Mouse (Mus musculus): ENCODE results near the gene Kng1. TPM values are rescaled to one million over a fixed set of nuclear protein-coding genes. Genes with fewer than 3 reads are reported as not detected.
A peak's percentile ranks its signal among the peaks of the same experiment; 100 is the strongest.

Kng1 gene
- polyA plus RNA-seq, 1 experiment, result 13.7 TPM

DNA sequence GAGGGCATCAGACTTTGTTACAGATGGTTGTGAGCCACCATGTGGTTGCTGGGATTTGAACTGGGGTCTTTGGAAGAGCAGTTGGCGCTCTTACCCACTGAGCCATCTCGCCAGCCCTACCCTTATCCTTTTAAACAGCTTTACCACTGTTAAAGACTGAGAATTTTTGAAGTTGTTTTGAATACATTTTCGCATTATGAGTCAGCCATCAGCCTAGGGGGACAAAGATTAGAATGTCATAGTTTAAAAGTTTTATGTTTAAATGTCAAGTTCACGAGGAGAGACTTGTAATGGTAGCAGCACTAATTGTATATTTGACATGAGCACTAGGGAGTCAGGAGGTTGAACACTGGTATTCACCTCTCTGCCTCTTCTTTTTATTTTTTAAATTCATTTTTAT lies 65.4 kb downstream of the Kng1 start:
- Histone ChIP-seq H3K27ac (ENCODE audit: control insufficient read depth, insufficient read depth, low read depth, low read length, poor library complexity) (no peak overlapping the region), H3K4me3 (replicated peaks; ENCODE audit: control insufficient read depth, low read depth, low read length) (no peak overlapping the region), H3K4me1 (ENCODE audit: control insufficient read depth, insufficient read depth, low read length) (no peaks in the 10 kb centered on the region; the same call in 1 of the 2 replicates)
- 91% methylated on average over 4 of the region's 4 CpGs for WGBS
- TF ChIP-seq POLR2A (IDR thresholded peaks at IDR 0.05; ENCODE audit: borderline replicate concordance, control insufficient read depth, low read depth, low read length) (no peak), CTCF (IDR thresholded peaks at IDR 0.05; ENCODE audit: control insufficient read depth, insufficient read depth, low read length) (no peak)

- no peak overlapping the region for H3K4me3 ChIP-seq (replicated peaks; ENCODE audit: control insufficient read depth, low read depth, low read length)
- WGBS, result 87% methylated on average over 4 of the region's 4 CpGs
- no peak for TF ChIP-seq POLR2A (IDR thresholded peaks at IDR 0.05; ENCODE audit: borderline replicate concordance, control insufficient read depth, low read depth, low read length)
- no peak for TF ChIP-seq CTCF (IDR thresholded peaks at IDR 0.05; ENCODE audit: control insufficient read depth, insufficient read depth, low read length)
- H3K4me1 ChIP-seq (ENCODE audit: control insufficient read depth, insufficient read depth, low read length), result peaks cover 1% of the 10 kb centered on the region; the same call in 1 of the 2 replicates
- no peak overlapping the region for H3K27ac ChIP-seq (ENCODE audit: control insufficient read depth, insufficient read depth, low read depth, low read length, poor library complexity)
Observed at GRCm38 (mm10) chr16:23124398-23124797, 66.7 kb downstream of the Kng1 start.

DNA sequence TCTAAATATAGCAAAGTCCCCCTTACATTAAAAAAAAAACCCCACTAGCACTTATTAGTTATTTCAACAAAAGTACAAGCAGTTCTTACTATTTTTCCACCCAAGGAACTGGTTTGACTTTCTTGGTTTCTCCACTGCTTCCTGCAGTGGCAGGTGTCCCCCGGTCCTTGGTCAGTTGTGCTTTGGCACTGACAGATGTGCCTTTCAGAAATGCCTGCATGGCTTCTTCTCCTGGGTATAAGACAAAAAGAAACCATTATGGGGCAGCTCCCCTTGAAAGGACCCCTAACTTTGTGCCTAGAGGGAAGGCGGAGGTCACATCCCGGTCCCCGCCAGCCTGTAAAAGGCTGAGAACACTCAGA lies 69.6 kb downstream of the Kng1 start:
- H3K27ac ChIP-seq (ENCODE audit: control insufficient read depth, insufficient read depth, low read depth, low read length, poor library complexity), result peak overlapping the region; percentile 98
- no peak for TF ChIP-seq POLR2A (IDR thresholded peaks at IDR 0.05; ENCODE audit: borderline replicate concordance, control insufficient read depth, low read depth, low read length)
- TF ChIP-seq CTCF (IDR thresholded peaks at IDR 0.05; ENCODE audit: control insufficient read depth, insufficient read depth, low read length), result no peak
- peak overlapping the region; percentile 86 for H3K4me3 ChIP-seq (replicated peaks; ENCODE audit: control insufficient read depth, low read depth, low read length)
- under 1% methylated on average over 4 of the region's 4 CpGs for WGBS
- H3K4me1 ChIP-seq (ENCODE audit: control insufficient read depth, insufficient read depth, low read length), result peaks cover 1% of the 10 kb centered on the region; the same call in 1 of the 2 replicates

GRCm38 (mm10) chr16:23127673-23128375 lies 70.2 kb downstream of the Kng1 start, which contains the start of gene Rfc4:
Gene Rfc4 (minus strand): TSS chr16:23127737.
- peak within 1 kb of the TSS; percentile 86 for H3K4me3 ChIP-seq (replicated peaks; ENCODE audit: control insufficient read depth, low read depth, low read length)
- peaks cover 1% of the 10 kb centered on the region; the same call in 1 of the 2 replicates for H3K4me1 ChIP-seq (ENCODE audit: control insufficient read depth, insufficient read depth, low read length)
- WGBS, result under 1% methylated on average over 51 of the region's 51 CpGs
- H3K27ac ChIP-seq (ENCODE audit: control insufficient read depth, insufficient read depth, low read depth, low read length, poor library complexity), result peak within 1 kb of the TSS; percentile 98
- TF ChIP-seq POLR2A (IDR thresholded peaks at IDR 0.05; ENCODE audit: borderline replicate concordance, control insufficient read depth, low read depth, low read length) (peak; percentile 79; the same call in 1 of the 2 replicates), CTCF (IDR thresholded peaks at IDR 0.05; ENCODE audit: control insufficient read depth, insufficient read depth, low read length) (no peak)

- no peak overlapping the region for H3K4me3 ChIP-seq (replicated peaks; ENCODE audit: control insufficient read depth, low read depth, low read length)
- WGBS, result 94% methylated on average over 3 of the region's 3 CpGs
- H3K4me1 ChIP-seq (ENCODE audit: control insufficient read depth, insufficient read depth, low read length), result peaks cover 1% of the 10 kb centered on the region; the same call in 1 of the 2 replicates
- H3K27ac ChIP-seq (ENCODE audit: control insufficient read depth, insufficient read depth, low read depth, low read length, poor library complexity), result no peak overlapping the region
- TF ChIP-seq CTCF (IDR thresholded peaks at IDR 0.05; ENCODE audit: control insufficient read depth, insufficient read depth, low read length) (no peak), POLR2A (IDR thresholded peaks at IDR 0.05; ENCODE audit: borderline replicate concordance, control insufficient read depth, low read depth, low read length) (no peak)
Observed at GRCm38 (mm10) chr16:23130303-23130702, 72.6 kb downstream of the Kng1 start.

Other genes starting within 250 kb of the Kng1 start
- gene Crygs, start 246.3 kb upstream of the Kng1 start, polyA plus RNA-seq (2011; ENCODE audit: insufficient read depth, insufficient read length, low replicate concordance, missing spikeins), result not detected in 2 replicates
- 12.3 and 15.6 TPM in 2 replicates for gene Tbccd1, start 200.2 kb upstream of the Kng1 start, polyA plus RNA-seq (2011; ENCODE audit: insufficient read depth, insufficient read length, low replicate concordance, missing spikeins)
- gene Dnajb11, start 200.0 kb upstream of the Kng1 start, polyA plus RNA-seq (2011; ENCODE audit: insufficient read depth, insufficient read length, low replicate concordance, missing spikeins), result 55.1 and 92.5 TPM in 2 replicates
- 15.5 and 61.2 TPM in 2 replicates for gene Ahsg, start 166.6 kb upstream of the Kng1 start, polyA plus RNA-seq (2011; ENCODE audit: insufficient read depth, insufficient read length, low replicate concordance, missing spikeins)
- 0.86 and 5.1 TPM in 2 replicates for gene Fetub, start 139.5 kb upstream of the Kng1 start, polyA plus RNA-seq (2011; ENCODE audit: insufficient read depth, insufficient read length, low replicate concordance, missing spikeins)
- 0.93 and 2.0 TPM in 2 replicates for gene Hrg, start 106.8 kb upstream of the Kng1 start, polyA plus RNA-seq (2011; ENCODE audit: insufficient read depth, insufficient read length, low replicate concordance, missing spikeins)
- 24.9 and 54.1 TPM in 2 replicates for gene Kng2, start 28.4 kb upstream of the Kng1 start, polyA plus RNA-seq (2011; ENCODE audit: insufficient read depth, insufficient read length, low replicate concordance, missing spikeins)
- 103 and 232 TPM in 2 replicates for gene Eif4a2, start 49.6 kb downstream of the Kng1 start, polyA plus RNA-seq (2011; ENCODE audit: insufficient read depth, insufficient read length, low replicate concordance, missing spikeins)
- 35.1 and 55.1 TPM in 2 replicates for gene Rfc4, start 69.9 kb downstream of the Kng1 start, polyA plus RNA-seq (2011; ENCODE audit: insufficient read depth, insufficient read length, low replicate concordance, missing spikeins)
- 32.3 and 39.5 TPM in 2 replicates for gene Adipoq, start 88.7 kb downstream of the Kng1 start, polyA plus RNA-seq (2011; ENCODE audit: insufficient read depth, insufficient read length, low replicate concordance, missing spikeins)
- gene St6gal1, start 166.9 kb downstream of the Kng1 start, polyA plus RNA-seq (2011; ENCODE audit: insufficient read depth, insufficient read length, low replicate concordance, missing spikeins), result 3.6 and 8.7 TPM in 2 replicates

Data from bone marrow, adult 2 months (tissue).